Mouse (Mus musculus): ENCODE measurements around the gene Ide. TPM values are rescaled to one million over a fixed set of nuclear protein-coding genes. Genes with fewer than 3 reads are reported as not detected.

Ide gene
- total and polyA plus RNA-seq, 3 experiments, result 56.0 to 116 (median 79.5) TPM

GRCm38 (mm10) chr19:37368990-37369389 lies 31.3 kb upstream of the Ide start:
- no peaks in the 10 kb centered on the region for H3K27me3 ChIP-seq (replicated peaks)
- no peak overlapping the region for H3K27ac ChIP-seq (ENCODE audit: insufficient read depth, low read depth)
- H3K36me3 ChIP-seq (replicated peaks in 1 of 2; ENCODE audit: control insufficient read depth in 1 of 2, insufficient read depth in 1 of 2, low read length in 1 of 2), result no peaks in the 10 kb centered on the region
- H3K9ac ChIP-seq (ENCODE audit: insufficient read depth, low read depth), result no peak overlapping the region
- no peaks in the 10 kb centered on the region for H3K9me3 ChIP-seq (replicated peaks; ENCODE audit: low read length)
- in situ Hi-C loops (cut with MboI; ENCODE audit: low pct_ligation_motif_present, low pct_unique_long_range_greater_than_20kb, low sequenced_read_pairs), result no loop called here
- no peaks in the 10 kb centered on the region for H3K79me2 ChIP-seq (replicated peaks; ENCODE audit: control insufficient read depth, extremely low read depth, insufficient read depth, poor library complexity, severe bottlenecking)
- no peak for DNase-seq (ENCODE audit: extremely low read depth)
- no peak overlapping the region for H3K4me2 ChIP-seq (ENCODE audit: insufficient read depth, low read depth, poor library complexity, severe bottlenecking)
- H3K4me1 ChIP-seq (ENCODE audit: control insufficient read depth in 1 of 2, insufficient read depth in 2 of 2), result 0 out of 4 replicates have a peak, but pooled peaks cover 0 to 2% of the 10 kb centered on the region in 2 experiments
- TF ChIP-seq MEF2A (IDR thresholded peaks at IDR 0.05; ENCODE audit: borderline replicate concordance, low read depth, low read length), result no peak
- TF ChIP-seq SIN3A (IDR thresholded peaks at IDR 0.05; ENCODE audit: low read length), result no peak
- TF ChIP-seq IRF4 (IDR thresholded peaks at IDR 0.05; ENCODE audit: low read depth, low read length), result no peak
- no peak for TF ChIP-seq UBTF (IDR thresholded peaks at IDR 0.05; ENCODE audit: low read depth, low read length)
- no peak for TF ChIP-seq POLR2AphosphoS2 (IDR thresholded peaks at IDR 0.05; ENCODE audit: low read depth, low read length)
- no peak for TF ChIP-seq TBP (conservative IDR thresholded peaks at IDR 0.05; ENCODE audit: low read depth, low read length)
- no peak for TF ChIP-seq MAZ (IDR thresholded peaks at IDR 0.05; ENCODE audit: low read depth, low read length)
- no peak for TF ChIP-seq ETS1 (conservative IDR thresholded peaks at IDR 0.05; ENCODE audit: low read depth, low read length)
- TF ChIP-seq RCOR1 (conservative IDR thresholded peaks at IDR 0.05; ENCODE audit: low read depth, low read length), result no peak
- TF ChIP-seq CHD1 (IDR thresholded peaks at IDR 0.05; ENCODE audit: low read depth, low read length), result no peak
- TF ChIP-seq RAD21 (IDR thresholded peaks at IDR 0.05; ENCODE audit: low read depth, low read length), result no peak
- TF ChIP-seq JUND (conservative IDR thresholded peaks at IDR 0.05; ENCODE audit: low read depth, low read length), result no peak
- no peak for TF ChIP-seq EP300 (IDR thresholded peaks at IDR 0.05; ENCODE audit: low read length)
- TF ChIP-seq TCF12 (IDR thresholded peaks at IDR 0.05; ENCODE audit: low read depth, low read length), result no peak
- no peak overlapping the region for H3K4me3 ChIP-seq (replicated peaks in 1 of 3; ENCODE audit: low read depth in 2 of 3, low read length in 2 of 3, poor library complexity in 1 of 3)
- dilution Hi-C loops (cut with MboI; ENCODE audit: extremely low pct_ligation_motif_present, extremely low pct_unique_long_range_greater_than_20kb, low sequenced_read_pairs), result no loop called here

GRCm38 (mm10) chr19:37363128-37363939 lies 25.7 kb upstream of the Ide start:
- Histone ChIP-seq H3K36me3 (replicated peaks in 1 of 2; ENCODE audit: control insufficient read depth in 1 of 2, insufficient read depth in 1 of 2, low read length in 1 of 2) (no peaks in the 10 kb centered on the region), H3K27me3 (replicated peaks) (no peaks in the 10 kb centered on the region), H3K27ac (ENCODE audit: insufficient read depth, low read depth) (no peak overlapping the region), H3K79me2 (replicated peaks; ENCODE audit: control insufficient read depth, extremely low read depth, insufficient read depth, poor library complexity, severe bottlenecking) (no peaks in the 10 kb centered on the region), H3K4me2 (ENCODE audit: insufficient read depth, low read depth, poor library complexity, severe bottlenecking) (no peak overlapping the region), H3K4me1 (ENCODE audit: control insufficient read depth in 1 of 2, insufficient read depth in 2 of 2) (peaks cover 0 to 3% of the 10 kb centered on the region in 2 experiments; a peak in 2 of 4 replicates), H3K9me3 (replicated peaks; ENCODE audit: low read length) (no peaks in the 10 kb centered on the region), H3K4me3 (replicated peaks in 1 of 3; ENCODE audit: low read depth in 2 of 3, low read length in 2 of 3, poor library complexity in 1 of 3) (no peak overlapping the region), H3K9ac (ENCODE audit: insufficient read depth, low read depth) (no peak overlapping the region)
- in situ Hi-C loops (cut with MboI; ENCODE audit: low pct_ligation_motif_present, low pct_unique_long_range_greater_than_20kb, low sequenced_read_pairs) (no loop called here), dilution Hi-C loops (cut with MboI; ENCODE audit: extremely low pct_ligation_motif_present, extremely low pct_unique_long_range_greater_than_20kb, low sequenced_read_pairs) (no loop called here)
- DNase-seq (ENCODE audit: extremely low read depth), result no peak
- no peak for TF ChIP-seq ETS1 (conservative IDR thresholded peaks at IDR 0.05; ENCODE audit: low read depth, low read length)
- no peak for TF ChIP-seq BHLHE40 (IDR thresholded peaks at IDR 0.05; ENCODE audit: low read depth, low read length)
- no peak for TF ChIP-seq PAX5 (IDR thresholded peaks at IDR 0.05; ENCODE audit: low read length)
- no peak for TF ChIP-seq RAD21 (IDR thresholded peaks at IDR 0.05; ENCODE audit: low read depth, low read length)
- no peak for TF ChIP-seq MXI1 (IDR thresholded peaks at IDR 0.05; ENCODE audit: low read depth, low read length)
- TF ChIP-seq TCF12 (IDR thresholded peaks at IDR 0.05; ENCODE audit: low read depth, low read length), result no peak
- TF ChIP-seq CHD2 (IDR thresholded peaks at IDR 0.05; ENCODE audit: low read length), result no peak
- TF ChIP-seq NRF1 (IDR thresholded peaks at IDR 0.05; ENCODE audit: low read depth, low read length), result no peak
- no peak for TF ChIP-seq HCFC1 (IDR thresholded peaks at IDR 0.05; ENCODE audit: low read depth, low read length)
- no peak for TF ChIP-seq E2F4 (IDR thresholded peaks at IDR 0.05; ENCODE audit: insufficient replicate concordance, low read depth, low read length)
- TF ChIP-seq EP300 (IDR thresholded peaks at IDR 0.05; ENCODE audit: low read length), result no peak
- TF ChIP-seq KAT2A (IDR thresholded peaks at IDR 0.05; ENCODE audit: insufficient replicate concordance, low read length), result no peak

Measured in CH12.LX (cell line).